Mouse (Mus musculus): ENCODE data around the gene Dlgap1. TPM values are rescaled to one million over a fixed set of nuclear protein-coding genes. Genes with fewer than 3 reads are reported as not detected.

The Dlgap1 gene
- polyA plus RNA-seq, 1 experiment from 2014 or later, result 3.9 TPM

GRCm38 (mm10) chr17:70643211-70643610, 674.3 kb downstream of the Dlgap1 start:
- Histone ChIP-seq H3K27me3 (no peaks in the 10 kb centered on the region), H3K36me3 (no peaks in the 10 kb centered on the region), H3K4me2 (no peak overlapping the region), H3K9me3 (no peaks in the 10 kb centered on the region), H3K9ac (no peak overlapping the region), H3K4me3 (no peak overlapping the region), H3K4me1 (no peaks in the 10 kb centered on the region), H3K27ac (no peak overlapping the region)
- WGBS, result 80% methylated on average over 1 of the region's 1 CpGs
- ATAC-seq (ENCODE audit: insufficient number of reproducible peaks, insufficient read depth, low FRiP score, low TSS enrichment, low read depth), result no peak

GRCm38 (mm10) chr17:70646641-70647040, 677.8 kb downstream of the Dlgap1 start:
- no peaks in the 10 kb centered on the region for H3K27me3 ChIP-seq
- ATAC-seq (ENCODE audit: insufficient number of reproducible peaks, insufficient read depth, low FRiP score, low TSS enrichment, low read depth), result no peak
- no peak overlapping the region for H3K9ac ChIP-seq
- no peaks in the 10 kb centered on the region for H3K4me1 ChIP-seq
- no peak overlapping the region for H3K4me3 ChIP-seq
- no peak overlapping the region for H3K4me2 ChIP-seq
- H3K27ac ChIP-seq, result no peak overlapping the region
- WGBS, result 42% methylated on average over 4 of the region's 4 CpGs
- peaks cover 12% of the 10 kb centered on the region for H3K9me3 ChIP-seq
- no peaks in the 10 kb centered on the region for H3K36me3 ChIP-seq

- peaks cover 8% of the 10 kb centered on the region; the same call in 1 of the 2 replicates for H3K4me1 ChIP-seq
- no peaks in the 10 kb centered on the region for H3K36me3 ChIP-seq
- no peak overlapping the region for H3K4me3 ChIP-seq
- H3K27me3 ChIP-seq, result no peaks in the 10 kb centered on the region
- no peak overlapping the region for H3K27ac ChIP-seq
- no peak overlapping the region for H3K4me2 ChIP-seq
- H3K9ac ChIP-seq, result no peak overlapping the region
- WGBS, result 68% methylated on average over 3 of the region's 3 CpGs
- ATAC-seq (ENCODE audit: insufficient number of reproducible peaks, insufficient read depth, low FRiP score, low TSS enrichment, low read depth), result no peak
- H3K9me3 ChIP-seq, result no peaks in the 10 kb centered on the region
Observed at GRCm38 (mm10) chr17:70661382-70661781, 692.5 kb downstream of the Dlgap1 start.

DNA sequence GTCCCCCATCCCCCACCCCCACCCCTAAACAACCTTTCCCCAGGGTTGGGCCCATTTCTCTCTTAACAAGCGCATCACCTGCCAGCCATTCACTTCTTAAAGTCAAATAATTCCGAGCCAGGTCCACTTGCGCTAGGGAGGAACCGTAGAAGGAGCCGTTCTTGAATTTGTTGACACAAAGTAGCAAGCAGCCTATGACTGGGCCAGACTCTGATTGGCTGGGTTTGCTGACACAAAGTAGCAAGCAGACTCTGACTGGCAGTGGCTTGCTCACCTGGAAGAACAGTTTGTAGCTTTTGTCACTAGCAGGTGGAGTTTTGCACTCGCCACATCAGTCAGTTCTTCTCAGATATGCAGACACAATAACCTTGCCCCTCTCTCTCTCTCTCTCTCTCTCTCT, 695.1 kb downstream of the Dlgap1 start:
- no peaks in the 10 kb centered on the region for H3K36me3 ChIP-seq
- no peak overlapping the region for H3K9ac ChIP-seq
- H3K27me3 ChIP-seq, result peaks cover 3% of the 10 kb centered on the region; the same call in 1 of the 2 replicates
- no peak overlapping the region for H3K27ac ChIP-seq
- H3K4me1 ChIP-seq, result peaks cover 9% of the 10 kb centered on the region; the same call in 1 of the 2 replicates
- H3K9me3 ChIP-seq, result no peaks in the 10 kb centered on the region
- ATAC-seq (ENCODE audit: insufficient number of reproducible peaks, insufficient read depth, low FRiP score, low TSS enrichment, low read depth), result no peak
- no peak overlapping the region for H3K4me3 ChIP-seq
- 80% methylated on average over 6 of the region's 6 CpGs for WGBS
- H3K4me2 ChIP-seq, result no peak overlapping the region

- Histone ChIP-seq H3K9me3 (no peaks in the 10 kb centered on the region), H3K4me2 (no peak overlapping the region), H3K9ac (no peak overlapping the region), H3K27me3 (peaks cover 3% of the 10 kb centered on the region; the same call in 1 of the 2 replicates), H3K27ac (no peak overlapping the region), H3K36me3 (no peaks in the 10 kb centered on the region), H3K4me1 (peaks cover 9% of the 10 kb centered on the region; the same call in 1 of the 2 replicates), H3K4me3 (no peak overlapping the region)
- ATAC-seq (ENCODE audit: insufficient number of reproducible peaks, insufficient read depth, low FRiP score, low TSS enrichment, low read depth), result no peak
Observed at GRCm38 (mm10) chr17:70664484-70665040, 695.7 kb downstream of the Dlgap1 start.

- Histone ChIP-seq H3K27me3 (no peaks in the 10 kb centered on the region), H3K4me2 (no peak overlapping the region), H3K9me3 (no peaks in the 10 kb centered on the region), H3K36me3 (no peaks in the 10 kb centered on the region), H3K27ac (no peak overlapping the region), H3K9ac (no peak overlapping the region), H3K4me3 (no peak overlapping the region), H3K4me1 (no peaks in the 10 kb centered on the region)
- WGBS, result 87% methylated on average over 13 of the region's 13 CpGs
- no peak for ATAC-seq (ENCODE audit: insufficient number of reproducible peaks, insufficient read depth, low FRiP score, low TSS enrichment, low read depth)
Observed at GRCm38 (mm10) chr17:70673985-70674384, 705.1 kb downstream of the Dlgap1 start.

DNA sequence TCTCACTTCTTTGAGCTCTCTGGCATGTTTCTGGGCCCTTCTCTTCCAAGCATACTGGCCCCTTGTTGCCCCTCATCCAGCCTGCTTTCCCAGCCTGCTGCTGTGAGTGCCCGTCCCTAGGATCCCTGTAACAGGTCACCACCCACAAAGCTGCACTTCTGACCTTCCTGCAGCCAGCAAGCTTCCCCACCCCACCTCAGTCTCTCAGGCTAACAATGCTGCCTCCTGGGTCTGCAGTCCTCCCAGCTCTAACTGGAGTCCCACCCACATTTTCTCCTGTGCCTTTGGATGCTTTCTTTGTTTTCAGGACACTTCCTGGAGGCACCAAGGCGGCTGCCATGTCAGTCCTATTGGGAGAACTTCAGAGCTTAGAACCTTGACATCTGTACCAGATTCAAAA, 707.6 kb downstream of the Dlgap1 start:
- H3K4me2 ChIP-seq, result no peak overlapping the region
- H3K9me3 ChIP-seq, result no peaks in the 10 kb centered on the region
- H3K4me1 ChIP-seq, result no peaks in the 10 kb centered on the region
- H3K4me3 ChIP-seq, result no peak overlapping the region
- H3K27ac ChIP-seq, result no peak overlapping the region
- H3K27me3 ChIP-seq, result no peaks in the 10 kb centered on the region
- no peak for ATAC-seq (ENCODE audit: insufficient number of reproducible peaks, insufficient read depth, low FRiP score, low TSS enrichment, low read depth)
- no peak overlapping the region for H3K9ac ChIP-seq
- 51% methylated on average over 2 of the region's 2 CpGs for WGBS
- no peaks in the 10 kb centered on the region for H3K36me3 ChIP-seq

DNA sequence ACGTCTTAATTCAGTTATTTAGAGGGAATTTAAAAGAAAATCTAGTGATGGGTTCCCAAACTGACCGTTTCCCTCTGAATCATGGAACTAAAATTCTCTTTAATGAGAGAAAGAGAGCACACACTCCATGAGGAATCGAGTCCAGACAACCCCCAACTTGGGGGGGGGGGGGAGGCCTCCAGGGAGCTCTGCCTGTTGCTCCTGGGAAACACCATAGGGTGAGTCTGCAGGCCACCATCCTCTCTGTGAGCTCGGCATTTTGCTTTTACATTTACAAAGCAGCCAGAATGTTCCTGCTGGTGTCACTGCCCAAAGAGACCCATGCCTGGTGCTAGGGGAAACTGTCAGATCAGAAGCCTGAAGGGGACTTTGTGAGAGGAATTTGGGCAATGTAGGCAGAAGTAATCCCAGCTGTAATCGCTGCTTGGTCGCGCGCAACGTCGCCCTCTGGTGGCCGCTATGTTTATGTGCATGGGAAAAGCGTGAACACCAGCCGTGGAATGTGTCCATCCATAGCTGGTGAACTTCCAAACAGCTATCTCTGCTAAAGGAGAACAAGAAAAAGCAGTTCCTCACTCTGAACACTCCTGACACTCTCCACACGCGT, 714.8 kb downstream of the Dlgap1 start:
- Histone ChIP-seq H3K9ac (no peak overlapping the region), H3K9me3 (no peaks in the 10 kb centered on the region), H3K27me3 (no peaks in the 10 kb centered on the region), H3K4me3 (no peak overlapping the region), H3K27ac (no peak overlapping the region), H3K4me1 (peaks cover 9% of the 10 kb centered on the region), H3K4me2 (peak overlapping the region; percentile 31), H3K36me3 (no peaks in the 10 kb centered on the region)
- ATAC-seq (ENCODE audit: insufficient number of reproducible peaks, insufficient read depth, low FRiP score, low TSS enrichment, low read depth), result no peak
- 13% methylated on average over 15 of the region's 15 CpGs for WGBS

GRCm38 (mm10) chr17:70690174-70690573, 721.3 kb downstream of the Dlgap1 start:
- Histone ChIP-seq H3K9ac (no peak overlapping the region), H3K27me3 (no peaks in the 10 kb centered on the region), H3K4me3 (no peak overlapping the region), H3K27ac (no peak overlapping the region), H3K4me2 (no peak overlapping the region), H3K9me3 (no peaks in the 10 kb centered on the region), H3K36me3 (no peaks in the 10 kb centered on the region), H3K4me1 (peaks cover 5% of the 10 kb centered on the region; the same call in 1 of the 2 replicates)
- ATAC-seq (ENCODE audit: insufficient number of reproducible peaks, insufficient read depth, low FRiP score, low TSS enrichment, low read depth), result no peak
- WGBS, result 83% methylated on average over 6 of the region's 6 CpGs

- H3K4me3 ChIP-seq, result no peak overlapping the region
- ATAC-seq (ENCODE audit: insufficient number of reproducible peaks, insufficient read depth, low FRiP score, low TSS enrichment, low read depth), result no peak
- peaks cover 5% of the 10 kb centered on the region; the same call in 1 of the 2 replicates for H3K4me1 ChIP-seq
- no peak overlapping the region for H3K27ac ChIP-seq
- 88% methylated on average over 8 of the region's 8 CpGs for WGBS
- no peaks in the 10 kb centered on the region for H3K36me3 ChIP-seq
- H3K4me2 ChIP-seq, result no peak overlapping the region
- no peak overlapping the region for H3K9ac ChIP-seq
- H3K9me3 ChIP-seq, result no peaks in the 10 kb centered on the region
- no peaks in the 10 kb centered on the region for H3K27me3 ChIP-seq
Observed at GRCm38 (mm10) chr17:70690598-70690997, 721.7 kb downstream of the Dlgap1 start.

DNA sequence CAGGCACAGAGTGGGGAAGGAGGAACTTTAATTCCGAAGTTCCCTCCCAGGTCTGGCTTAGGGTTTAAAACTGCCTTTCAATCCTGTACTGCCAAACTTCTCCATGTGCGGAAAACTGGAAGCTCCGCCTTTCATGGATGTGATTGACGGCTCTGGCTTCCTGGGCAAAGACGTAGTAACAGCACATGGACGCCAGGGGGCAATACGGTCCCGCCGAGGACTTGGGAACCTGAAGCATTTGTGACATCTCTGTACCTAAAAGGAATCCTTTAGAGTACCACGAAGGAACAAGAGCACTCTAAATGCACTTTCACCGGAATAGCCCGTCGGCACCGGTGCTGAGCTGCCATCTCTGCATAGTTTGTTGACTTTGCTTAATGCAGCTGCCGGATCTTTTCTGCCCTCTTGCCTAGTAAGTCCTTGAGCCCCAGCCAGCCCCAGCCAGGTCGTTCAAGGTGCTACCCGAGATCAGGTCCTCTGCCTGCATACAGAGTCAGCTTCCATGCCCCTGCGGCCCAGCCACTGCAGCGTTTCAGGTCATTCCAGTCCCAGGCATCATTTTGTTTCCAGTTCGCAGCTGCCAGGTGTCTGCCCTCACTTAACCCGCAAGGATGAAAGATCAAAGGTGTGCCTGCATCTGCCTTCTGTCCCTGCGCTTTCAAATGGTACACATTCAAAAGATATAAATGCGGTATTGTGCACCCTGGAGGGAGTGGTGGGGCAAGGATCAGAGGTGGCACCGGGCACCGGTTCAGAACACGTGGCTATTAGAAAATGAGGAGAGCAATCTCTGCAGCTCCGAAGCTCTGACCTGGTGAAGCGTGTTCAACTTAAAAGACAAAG, 738.3 kb downstream of the Dlgap1 start:
- H3K4me3 ChIP-seq, result peak overlapping the region; percentile 34
- peak overlapping the region; percentile 41; the same call in 1 of the 2 replicates for H3K9ac ChIP-seq
- 5% methylated on average over 28 of the region's 28 CpGs for WGBS
- H3K4me2 ChIP-seq, result peak overlapping the region; percentile 68
- peaks cover 5% of the 10 kb centered on the region for H3K4me1 ChIP-seq
- H3K27me3 ChIP-seq, result peaks cover 4% of the 10 kb centered on the region; the same call in 1 of the 2 replicates
- H3K9me3 ChIP-seq, result no peaks in the 10 kb centered on the region
- ATAC-seq (ENCODE audit: insufficient number of reproducible peaks, insufficient read depth, low FRiP score, low TSS enrichment, low read depth), result peak; percentile 34; the same call in 1 of the 2 replicates
- no peaks in the 10 kb centered on the region for H3K36me3 ChIP-seq
- no peak overlapping the region for H3K27ac ChIP-seq

DNA sequence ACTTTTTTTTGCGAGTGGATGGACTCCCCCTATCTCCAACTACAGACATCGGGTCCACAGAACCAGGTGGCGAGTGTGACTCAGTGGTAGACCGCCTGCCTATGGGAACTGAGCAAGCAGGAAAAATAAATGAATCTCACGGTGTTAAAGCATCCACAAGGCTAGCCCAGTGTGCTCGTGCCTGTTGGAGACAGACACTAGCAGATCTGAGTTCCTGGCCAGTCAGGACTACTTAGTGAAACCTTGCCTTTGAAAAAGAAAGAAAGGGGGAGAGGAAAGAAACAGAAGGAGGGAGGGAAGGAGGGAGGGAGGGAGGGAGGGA, 738.9 kb downstream of the Dlgap1 start:
- ATAC-seq (ENCODE audit: insufficient number of reproducible peaks, insufficient read depth, low FRiP score, low TSS enrichment, low read depth), result no peak
- H3K27ac ChIP-seq, result no peak overlapping the region
- 40% methylated on average over 6 of the region's 6 CpGs for WGBS

More for the DNA sequence above, 738.9 kb downstream of the Dlgap1 start:
- Histone ChIP-seq H3K9me3 (no peaks in the 10 kb centered on the region), H3K4me3 (no peak overlapping the region), H3K27me3 (peaks cover 4% of the 10 kb centered on the region; the same call in 1 of the 2 replicates), H3K36me3 (no peaks in the 10 kb centered on the region), H3K9ac (no peak overlapping the region), H3K4me2 (peak overlapping the region; percentile 68), H3K4me1 (peaks cover 5% of the 10 kb centered on the region)
